Mouse (Mus musculus) heart, embryonic 14.5 days (tissue): ENCODE measurements around the gene Ang6. TPM values are rescaled to one million over a fixed set of nuclear protein-coding genes. Genes with fewer than 3 reads are reported as not detected.
A peak's percentile ranks its signal among the peaks of the same experiment; 100 is the strongest.
"Not testable (repeated sequence)": the region's sequence is repeated elsewhere in the genome, so short reads cannot be mapped to it uniquely, and the experiment has no call there.

ENCODE experiments used
- ATAC-seq: fragments of 200-750 bp; cut with Nextera tagmentation; 2 replicates; pipeline ENCODE4 v1.8.0; 2017; ENCODE audit warnings: low read depth, moderate TSS enrichment; ENCODE audit not compliant: insufficient number of reproducible peaks, insufficient read depth, low FRiP score
- H3K27ac ChIP-seq, 2 experiments: fragments of 200-500 bp in 1 of 2; fragments of 300-500 bp in 1 of 2; sonication (generic) in 1 of 2; replicated peaks in 1 of 2; 2 replicates each; pipeline ENCODE4 v1.5.1; 2012 to 2014; ENCODE audit warnings: low read depth in 2 of 2, low read length in 2 of 2, control low read depth in 1 of 2, mild to moderate bottlenecking in 1 of 2, mixed read lengths in 1 of 2; ENCODE audit not compliant: control insufficient read depth in 1 of 2, insufficient read depth in 1 of 2
- H3K27me3 ChIP-seq: fragments of 300-500 bp; sonication (generic); 2 replicates; pipeline ENCODE4 v1.6.1; 2014; ENCODE audit warnings: mild to moderate bottlenecking, low read length, control low read depth; ENCODE audit not compliant: control insufficient read depth, insufficient read depth
- H3K36me3 ChIP-seq: fragments of 300-500 bp; sonication (generic); 2 replicates; pipeline ENCODE4 v1.6.1; 2014; ENCODE audit warnings: mild to moderate bottlenecking, control low read depth, low read length, mixed read lengths; ENCODE audit not compliant: control insufficient read depth, insufficient read depth
- H3K4me1 ChIP-seq, 2 experiments: fragments of 200-500 bp in 1 of 2; fragments of 300-500 bp in 1 of 2; sonication (generic) in 1 of 2; 2 replicates each; pipeline ENCODE4 v1.6.1; 2012 to 2014; ENCODE audit warnings: low read length in 2 of 2, control low read depth in 1 of 2, mixed read lengths in 1 of 2; ENCODE audit not compliant: control insufficient read depth in 2 of 2, insufficient read depth in 2 of 2
- H3K4me2 ChIP-seq: fragments of 300-500 bp; sonication (generic); 2 replicates; pipeline ENCODE4 v1.6.1; 2014; ENCODE audit warnings: mild to moderate bottlenecking, low read length
- H3K4me3 ChIP-seq, 2 experiments: fragments of 200-500 bp in 1 of 2; fragments of 300-500 bp in 1 of 2; sonication (generic) in 1 of 2; 2 replicates each; pipeline ENCODE4 v1.5.1; 2012 to 2014; ENCODE audit warnings: low read length in 2 of 2, mild to moderate bottlenecking in 2 of 2, control low read depth in 1 of 2, low read depth in 1 of 2, moderate library complexity in 1 of 2; ENCODE audit not compliant: control insufficient read depth in 1 of 2, insufficient read depth in 1 of 2
- H3K9ac ChIP-seq: fragments of 300-500 bp; sonication (generic); 2 replicates; pipeline ENCODE4 v1.6.1; 2014; ENCODE audit warnings: mild to moderate bottlenecking, low read length
- H3K9me3 ChIP-seq: fragments of 300-500 bp; sonication (generic); 2 replicates; pipeline ENCODE4 v1.6.1; 2016; ENCODE audit warnings: low read length, control low read depth; ENCODE audit not compliant: control insufficient read depth
- WGBS: fragments of 180-500 bp; shearing (Covaris S2); extraction: QIAGEN DNeasy Blood & Tissue Kit; methylation state at CpG from one replicate; pipeline ENCODE4 v1.1.7; 2014; 5-methylcytosine and 5-hydroxymethylcytosine counted together
- polyA plus RNA-seq: library from polyadenylated mRNA; unstranded; fragments of >200 nt; fragmentation: Nextera tagmentation; extraction: Ambion mirVana; gene quantifications from 2 replicates; pipeline ENCODE4 v1.2.1, GENCODE M21; 2014

The Ang6 gene
- polyA plus RNA-seq, 1 experiment from 2014 or later: not detected

DNA sequence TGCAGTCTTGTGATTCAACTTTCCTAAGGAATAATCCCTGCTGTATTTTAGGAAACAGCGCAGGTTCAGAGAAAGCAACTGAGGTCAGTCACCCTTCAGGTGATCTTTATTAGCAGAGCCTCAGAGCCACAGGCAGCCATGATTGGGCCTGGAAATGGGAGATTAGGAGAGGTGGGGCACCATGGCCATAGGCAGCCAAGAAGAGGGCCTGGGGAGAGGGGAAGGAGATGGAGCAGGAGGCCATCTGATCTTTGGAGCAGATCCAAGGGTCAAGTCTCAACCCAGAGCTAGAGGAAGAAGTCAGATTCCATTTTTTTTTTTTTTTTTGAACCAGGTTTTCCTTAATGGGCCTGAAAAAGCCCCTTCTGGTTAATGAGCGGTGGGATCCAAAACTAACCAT lies 15.9 kb downstream of the Ang6 start:
- Histone ChIP-seq H3K27ac (no peak overlapping the region), H3K27me3 (no peaks in the 10 kb centered on the region), H3K4me1 (no peaks in the 10 kb centered on the region; a peak in 1 of 4 replicates), H3K36me3 (no peaks in the 10 kb centered on the region), H3K4me2 (no peak overlapping the region), H3K9ac (no peak overlapping the region), H3K9me3 (no peaks in the 10 kb centered on the region), H3K4me3 (no peak overlapping the region)
- no peak for ATAC-seq
- 95% methylated on average over 2 of the region's 2 CpGs for WGBS

DNA sequence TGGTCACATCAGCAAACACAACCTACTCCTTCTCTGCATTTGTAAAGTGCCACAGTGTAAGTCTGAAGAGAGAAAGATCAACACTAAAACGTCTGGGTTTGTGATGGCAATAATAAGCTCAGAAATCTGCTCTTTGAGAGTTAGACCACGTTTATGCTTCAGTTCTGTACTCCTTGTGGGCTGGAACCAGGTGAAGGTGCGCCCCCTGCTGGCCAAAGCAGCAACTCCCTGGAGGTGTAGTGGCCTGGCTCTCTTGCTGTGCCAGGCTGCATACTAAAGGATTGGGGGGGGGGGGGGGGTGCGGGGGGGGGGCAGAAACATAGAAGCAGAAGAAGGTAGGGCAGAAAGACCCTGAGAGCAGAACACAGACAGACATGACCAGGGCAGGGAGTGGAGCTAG lies 18.2 kb downstream of the Ang6 start:
- no peaks in the 10 kb centered on the region for H3K9me3 ChIP-seq
- peak overlapping the region; percentile 30 to 66; a peak in 2 of 4 replicates for H3K27ac ChIP-seq
- H3K9ac ChIP-seq: no peak overlapping the region
- ATAC-seq: peak; percentile 81
- WGBS: 0% methylated on average over 3 of the region's 4 CpGs
- H3K36me3 ChIP-seq: no peaks in the 10 kb centered on the region
- no peaks in the 10 kb centered on the region; a peak in 1 of 4 replicates for H3K4me1 ChIP-seq
- H3K4me3 ChIP-seq: no peak overlapping the region
- H3K27me3 ChIP-seq: no peaks in the 10 kb centered on the region
- H3K4me2 ChIP-seq: peak overlapping the region; percentile 27; the same call in 1 of the 2 replicates

GRCm38 (mm10) chr14:43983454-43983853 lies 18.6 kb downstream of the Ang6 start:
- Histone ChIP-seq H3K4me1 (no peaks in the 10 kb centered on the region; a peak in 1 of 4 replicates), H3K9ac (no peak overlapping the region), H3K9me3 (no peaks in the 10 kb centered on the region), H3K4me3 (no peak overlapping the region), H3K27me3 (no peaks in the 10 kb centered on the region), H3K27ac (peak overlapping the region; percentile 30 to 66; a peak in 2 of 4 replicates), H3K4me2 (peak overlapping the region; percentile 27; the same call in 1 of the 2 replicates), H3K36me3 (no peaks in the 10 kb centered on the region)
- peak; percentile 23; the same call in 1 of the 2 replicates for ATAC-seq
- 15% methylated on average over 4 of the region's 4 CpGs for WGBS

DNA sequence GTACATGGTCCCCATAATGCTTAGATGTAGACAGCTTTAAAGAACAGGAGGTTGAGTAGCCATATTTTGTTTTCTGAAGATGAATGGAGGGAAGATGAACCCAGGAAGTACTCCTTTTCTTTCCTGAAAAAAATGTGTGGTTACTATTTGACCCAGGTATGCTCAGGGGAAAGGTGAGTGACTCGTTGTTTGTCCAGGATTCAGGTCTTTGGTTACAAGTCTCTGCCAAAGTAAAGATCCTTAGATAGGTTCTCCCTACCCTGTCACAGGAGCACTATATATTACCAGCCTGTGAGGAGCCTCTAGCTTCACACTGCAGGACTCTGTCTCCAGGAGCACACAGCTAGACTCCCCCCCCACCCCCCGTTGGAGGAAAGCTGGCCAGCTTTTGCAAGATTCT lies 45.3 kb downstream of the Ang6 start, which contains the start of gene Ang5:
Ang5 (plus strand) TSS at position 301 of the 400 bp plus-strand sequence.
- not testable (repeated sequence) for ATAC-seq, H3K4me1 ChIP-seq, H3K9ac ChIP-seq, H3K9me3 ChIP-seq, H3K27me3 ChIP-seq, H3K4me2 ChIP-seq, H3K4me3 ChIP-seq, H3K36me3 ChIP-seq, H3K27ac ChIP-seq
- WGBS: no CpG with 5 or more reads among the region's 2 CpGs

GRCm38 (mm10) chr14:43955074-43955473 lies 47.0 kb downstream of the Ang6 start:
- H3K36me3 ChIP-seq, H3K4me2 ChIP-seq, H3K27ac ChIP-seq, H3K4me1 ChIP-seq, H3K27me3 ChIP-seq, ATAC-seq, H3K4me3 ChIP-seq, H3K9me3 ChIP-seq, H3K9ac ChIP-seq: not testable (repeated sequence)
- no CpG with 5 or more reads among the region's 1 CpGs for WGBS

- H3K4me2 ChIP-seq, H3K9ac ChIP-seq, H3K4me1 ChIP-seq, H3K27me3 ChIP-seq, H3K9me3 ChIP-seq, H3K36me3 ChIP-seq, H3K4me3 ChIP-seq, H3K27ac ChIP-seq, ATAC-seq: not testable (repeated sequence)
- WGBS: 50% methylated on average over 1 of the region's 2 CpGs
Observed at GRCm38 (mm10) chr14:43953382-43953781, 48.7 kb downstream of the Ang6 start.

Other genes with a start within 250 kb of the Ang6 start
- not detected in 2 replicates for gene Gm8180, start 217.5 kb downstream of the Ang6 start, polyA plus RNA-seq
- gene Ear1, start 126.8 kb downstream of the Ang6 start, polyA plus RNA-seq: not detected in 2 replicates
- gene Ear10, start 78.7 kb downstream of the Ang6 start, polyA plus RNA-seq: not detected in 2 replicates
- 37.9 and 39.2 TPM in 2 replicates for gene Gm8113, start 76.9 kb downstream of the Ang6 start, polyA plus RNA-seq
- gene Ang5, start 45.2 kb downstream of the Ang6 start, polyA plus RNA-seq: not detected in 2 replicates
- gene Ear2, start 100.4 kb upstream of the Ang6 start, polyA plus RNA-seq: not detected in 2 replicates
- not detected in 2 replicates for gene Gm3327, start 121.6 kb upstream of the Ang6 start, polyA plus RNA-seq
- gene Gm8212, start 195.4 kb upstream of the Ang6 start, polyA plus RNA-seq: not detected in 2 replicates
- not detected in 2 replicates for gene 4930503E14Rik, start 211.0 kb upstream of the Ang6 start, polyA plus RNA-seq